Mouse (Mus musculus) frontal cortex, postnatal 36 days (tissue): Measurements from ENCODE around the gene Golga1.

Experiments used
- DNase-seq, 2 experiments: peaks; one replicate each; pipeline ENCODE4 v3.0.0; 2022; ENCODE audit warnings: low spot score in 2 of 2

The Golga1 gene

DNA sequence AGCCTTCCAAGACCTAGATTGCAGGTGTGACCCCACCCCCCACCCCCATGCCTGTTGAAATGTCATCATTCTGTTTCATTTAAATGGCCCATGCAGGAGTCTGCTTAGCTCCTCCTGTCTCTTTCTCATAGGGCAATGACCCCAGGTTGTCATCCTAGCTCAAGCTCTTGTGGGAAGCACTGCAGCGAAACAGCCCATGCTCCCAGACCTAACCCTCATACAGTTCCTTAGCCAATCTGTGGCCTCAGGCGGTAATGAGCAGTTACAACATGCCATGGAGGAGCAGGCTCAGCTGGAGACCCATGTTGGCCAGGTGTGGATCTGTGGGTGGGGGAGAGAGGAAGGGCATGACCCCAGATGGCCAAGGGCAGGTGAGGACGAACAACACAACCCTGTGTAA, 90.2 kb downstream of the Golga1 start:
- no peak for DNase-seq

GRCm38 (mm10) chr2:38974171-38974570, 91.2 kb downstream of the Golga1 start:
- no peak for DNase-seq

DNA sequence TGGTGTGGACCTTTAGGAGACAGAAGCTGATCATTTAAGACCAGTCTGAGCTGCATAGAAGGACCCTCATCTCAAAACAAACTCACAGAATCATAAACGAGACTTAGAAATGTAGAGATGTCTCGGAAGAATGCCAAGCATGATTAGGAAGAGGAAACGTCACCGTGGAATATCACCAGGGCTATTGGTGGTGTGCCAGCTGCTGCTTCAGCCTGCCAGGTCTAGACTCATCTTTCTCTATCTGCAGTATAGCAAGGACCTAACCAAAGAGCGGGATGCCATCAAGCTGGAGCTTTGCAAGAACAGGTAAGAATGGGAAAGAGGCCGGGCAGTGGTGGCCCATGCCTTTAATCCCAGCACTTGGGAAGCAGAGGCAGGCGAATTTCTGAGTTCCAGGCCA, 91.6 kb downstream of the Golga1 start:
- DNase-seq, result no peak

DNA sequence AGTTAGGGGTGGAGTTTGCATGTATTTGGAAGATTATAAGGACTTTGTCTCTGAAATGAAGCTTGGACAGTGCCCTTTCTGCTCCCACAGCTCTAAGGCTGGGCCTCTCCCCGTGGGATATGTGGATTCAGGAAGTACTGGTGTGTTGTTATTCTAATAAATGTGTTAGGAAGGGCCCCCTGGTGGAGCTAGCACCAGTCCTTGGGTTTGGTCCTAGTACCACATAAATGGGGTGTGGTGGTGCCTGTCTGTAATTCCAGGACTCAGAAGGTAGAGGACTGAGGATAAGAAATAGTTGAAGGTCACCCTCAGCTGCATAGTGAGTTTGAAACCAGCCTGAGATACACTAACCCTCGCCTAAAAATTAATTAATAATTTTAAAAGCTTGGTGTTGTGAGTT, 92.1 kb downstream of the Golga1 start:
- DNase-seq, result no peak

- DNase-seq, result no peak
These were observed 95.3 kb downstream of the Golga1 start for GRCm38 (mm10) chr2:38970057-38970456.

- no peak for DNase-seq
These were observed 95.7 kb downstream of the Golga1 start for GRCm38 (mm10) chr2:38969650-38970049.
